Mouse (Mus musculus) stomach, postnatal 0 days (tissue): ENCODE measurements at regions not wholly inside any gene's neighbourhood (a gene's known extent, or its start where the extent isn't known, plus 50 kb on each side); places are given as distances from the start of the nearest gene placed in this dataset.

Experiments used
- ATAC-seq: fragments of 200-750 bp; cut with Nextera tagmentation; 2 replicates; pipeline ENCODE4 v1.8.0; 2017; ENCODE audit not compliant: low FRiP score, low TSS enrichment
- DNase-seq: peaks from one replicate; pipeline ENCODE4 v3.0.0-alpha.2; 2016; ENCODE audit warnings: low spot score
- H3K27ac ChIP-seq: fragments of 300-500 bp; sonication (generic); replicated peaks from 2 replicates; pipeline ENCODE4 v1.5.1; 2014; ENCODE audit warnings: mild to moderate bottlenecking, control low read depth
- H3K27me3 ChIP-seq: fragments of 300-500 bp; sonication (generic); 2 replicates; pipeline ENCODE4 v1.6.1; 2014; ENCODE audit warnings: low read length; ENCODE audit not compliant: control insufficient read depth, insufficient read depth
- H3K36me3 ChIP-seq: fragments of 300-500 bp; sonication (generic); 2 replicates; pipeline ENCODE4 v1.6.1; 2014; ENCODE audit warnings: low read length, mixed read lengths; ENCODE audit not compliant: control insufficient read depth, insufficient read depth
- H3K4me1 ChIP-seq: fragments of 300-500 bp; sonication (generic); replicated peaks from 2 replicates; pipeline ENCODE4 v1.6.1; 2014; ENCODE audit warnings: antibody characterized with exemption; ENCODE audit not compliant: control insufficient read depth, insufficient read depth
- H3K4me2 ChIP-seq: fragments of 300-500 bp; sonication (generic); replicated peaks from 2 replicates; pipeline ENCODE4 v1.6.1; 2014; ENCODE audit warnings: low read depth, mild to moderate bottlenecking, control low read depth, moderate library complexity
- H3K4me3 ChIP-seq: fragments of 300-500 bp; sonication (generic); 2 replicates; pipeline ENCODE4 v1.5.1; 2014; ENCODE audit warnings: low read depth, low read length, control low read depth
- H3K9ac ChIP-seq: fragments of 300-500 bp; sonication (generic); 2 replicates; pipeline ENCODE4 v1.6.1; 2014; ENCODE audit warnings: mild to moderate bottlenecking, low read length, control low read depth, mixed read lengths
- H3K9me3 ChIP-seq: fragments of 300-500 bp; sonication (generic); 2 replicates; pipeline ENCODE4 v1.6.1; 2016; ENCODE audit warnings: low read length; ENCODE audit not compliant: control insufficient read depth
- CTCF ChIP-seq: IDR thresholded peaks from 2 replicates; pipeline ENCODE4 v1.5.1; 2016; ENCODE audit warnings: antibody characterized with exemption, low read depth, mild to moderate bottlenecking, moderate library complexity
- EP300 ChIP-seq: optimal IDR thresholded peaks from 2 replicates; pipeline ENCODE3; 2016; ENCODE audit warnings: antibody characterized with exemption
- WGBS: fragments of 180-500 bp; shearing (Covaris S2); extraction: QIAGEN DNeasy Blood & Tissue Kit; methylation state at CpG from one replicate; pipeline ENCODE4 v1.1.7; 2014; 5-methylcytosine and 5-hydroxymethylcytosine counted together

DNA sequence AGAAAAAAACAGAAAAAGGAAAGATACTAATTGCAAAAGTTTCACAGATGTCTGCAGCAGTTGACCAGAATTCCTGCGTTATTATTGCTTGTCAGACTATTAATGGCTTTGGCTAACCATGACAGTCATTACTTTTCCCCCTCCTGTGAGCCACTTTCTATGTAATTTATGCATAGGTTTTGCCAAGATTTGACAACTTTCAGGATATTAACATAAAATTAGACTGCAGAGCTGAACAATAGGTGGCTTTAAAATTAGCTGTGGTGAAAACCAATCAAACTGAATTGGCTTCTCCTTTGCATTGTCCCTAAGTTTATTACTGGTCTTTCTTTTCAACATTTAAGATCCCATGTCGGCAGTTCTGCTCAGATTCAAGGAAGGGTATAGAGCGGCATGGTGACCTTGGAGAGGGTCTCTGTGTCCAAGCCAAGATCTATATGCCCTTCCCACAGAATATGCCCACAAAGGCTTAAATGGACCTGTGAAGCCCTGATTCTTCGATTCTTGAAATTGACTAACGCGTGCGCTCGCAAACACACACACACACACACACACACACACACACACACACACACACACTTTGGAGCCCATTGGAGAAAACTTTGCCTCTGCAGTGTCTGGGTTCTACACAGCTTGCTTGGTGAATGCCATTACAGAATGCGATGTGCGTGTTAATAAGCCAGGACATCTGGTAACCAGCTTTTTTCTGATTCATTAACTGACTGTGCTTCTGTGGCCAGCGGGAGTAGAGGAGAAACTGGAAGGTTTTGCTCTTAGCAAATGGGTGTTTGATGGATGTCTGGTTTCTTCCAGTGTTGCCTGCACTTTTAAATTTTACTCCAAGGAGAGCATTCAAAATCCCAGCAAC, 69.8 kb upstream of the Itga4 start:
- H3K4me2 ChIP-seq: no peak overlapping the region
- H3K27me3 ChIP-seq: no peaks in the 10 kb centered on the region
- no peaks in the 10 kb centered on the region for H3K9me3 ChIP-seq
- H3K4me3 ChIP-seq: no peak overlapping the region
- no peaks in the 10 kb centered on the region for H3K36me3 ChIP-seq
- H3K4me1 ChIP-seq: no peaks in the 10 kb centered on the region
- no peak overlapping the region for H3K27ac ChIP-seq
- ATAC-seq: no peak
- 83% methylated on average over 11 of the region's 11 CpGs for WGBS
- no peak for TF ChIP-seq CTCF
- no peak for TF ChIP-seq EP300
- H3K9ac ChIP-seq: no peak overlapping the region
- DNase-seq: no peak

DNA sequence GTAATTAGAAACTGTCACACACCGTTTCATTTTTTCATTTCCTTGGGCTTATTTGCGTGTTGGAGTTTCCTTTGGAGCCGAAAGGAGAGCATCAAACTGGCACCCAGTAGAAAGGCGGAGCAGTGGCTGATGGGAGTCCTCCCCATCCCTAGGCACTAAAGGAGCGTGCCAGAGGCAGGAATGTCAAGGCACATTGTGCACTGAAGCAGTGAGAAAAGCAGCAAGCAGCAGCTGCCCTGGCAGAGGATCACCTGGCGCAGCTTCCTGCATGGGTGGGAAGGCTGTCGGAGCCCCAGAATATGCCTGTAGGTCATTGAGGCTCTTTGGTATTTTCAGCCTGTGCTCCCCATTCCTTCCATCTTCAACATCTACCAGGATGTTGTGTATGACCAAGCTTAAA, 68.3 kb upstream of the Itga4 start:
- no peaks in the 10 kb centered on the region for H3K4me1 ChIP-seq
- no peak for DNase-seq
- H3K9ac ChIP-seq: no peak overlapping the region
- H3K27ac ChIP-seq: no peak overlapping the region
- WGBS: 91% methylated on average over 7 of the region's 7 CpGs
- no peaks in the 10 kb centered on the region for H3K27me3 ChIP-seq
- TF ChIP-seq CTCF (no peak), EP300 (no peak)
- no peak overlapping the region for H3K4me3 ChIP-seq
- no peak overlapping the region for H3K4me2 ChIP-seq
- H3K9me3 ChIP-seq: no peaks in the 10 kb centered on the region
- no peak for ATAC-seq
- H3K36me3 ChIP-seq: no peaks in the 10 kb centered on the region

DNA sequence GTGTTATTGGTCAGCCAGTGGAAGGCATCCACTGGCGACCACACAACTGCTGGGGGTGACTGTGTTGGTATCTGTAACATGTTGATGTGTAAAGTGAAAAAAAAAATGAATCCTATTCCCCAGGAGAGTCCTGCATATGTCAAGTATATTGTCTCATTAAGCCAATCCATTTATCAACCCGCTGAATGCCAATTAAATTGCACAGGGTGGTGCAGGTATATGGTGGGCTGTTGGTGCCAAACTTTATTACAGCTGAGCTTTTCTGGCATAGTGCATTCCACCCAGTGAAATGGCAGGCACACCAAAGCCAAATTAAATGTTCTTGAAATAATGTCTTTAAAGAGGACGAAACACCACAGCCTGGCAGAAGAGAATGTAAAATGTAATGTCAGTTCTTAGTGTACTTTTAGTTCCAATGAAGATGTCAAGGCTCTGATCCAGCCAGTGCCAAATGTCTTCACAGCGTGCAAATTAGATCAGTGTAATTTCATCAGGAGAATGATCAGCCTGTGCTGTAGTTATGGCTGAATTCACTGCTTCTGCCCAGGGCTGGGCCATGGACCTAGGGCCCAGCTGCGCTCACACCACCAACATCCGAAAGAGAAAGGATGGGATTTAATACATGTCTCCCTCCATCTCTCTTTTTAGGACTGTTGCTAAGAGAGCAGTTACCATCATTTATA, 66.6 kb upstream of the Itga4 start:
- no peaks in the 10 kb centered on the region for H3K4me1 ChIP-seq
- H3K27ac ChIP-seq: no peak overlapping the region
- TF ChIP-seq EP300: no peak
- no peak for TF ChIP-seq CTCF
- no peak overlapping the region for H3K4me2 ChIP-seq
- H3K4me3 ChIP-seq: no peak overlapping the region
- H3K36me3 ChIP-seq: no peaks in the 10 kb centered on the region
- ATAC-seq (no peak), DNase-seq (no peak)
- H3K9me3 ChIP-seq: no peaks in the 10 kb centered on the region
- no peaks in the 10 kb centered on the region for H3K27me3 ChIP-seq
- 87% methylated on average over 6 of the region's 6 CpGs for WGBS
- H3K9ac ChIP-seq: no peak overlapping the region

DNA sequence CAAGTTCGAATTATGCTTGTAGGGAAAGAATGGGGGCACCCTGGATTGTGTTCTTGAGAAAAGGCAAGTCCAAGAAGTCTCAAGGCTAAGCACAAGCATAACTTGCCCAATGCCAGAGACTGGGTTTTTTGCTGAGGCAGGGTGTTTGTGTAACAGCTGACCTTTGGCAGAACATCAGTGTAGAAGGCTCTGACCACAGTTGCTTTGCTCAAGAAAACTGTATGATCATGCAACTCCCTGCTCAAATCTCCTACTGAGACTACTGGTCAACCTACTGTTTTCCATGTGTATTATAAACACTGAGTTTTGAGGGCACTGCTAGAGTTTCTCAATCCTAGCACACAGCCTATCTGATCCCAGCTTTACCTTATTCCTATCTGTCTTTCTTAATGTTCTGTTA, 61.4 kb upstream of the Itga4 start:
- no peaks in the 10 kb centered on the region for H3K36me3 ChIP-seq
- WGBS: 74% methylated on average over 1 of the region's 1 CpGs
- no peak overlapping the region for H3K4me2 ChIP-seq
- no peaks in the 10 kb centered on the region for H3K27me3 ChIP-seq
- H3K4me3 ChIP-seq: no peak overlapping the region
- ATAC-seq (no peak), DNase-seq (no peak)
- 0 out of 2 replicates have a peak, but pooled peaks cover 2% of the 10 kb centered on the region for H3K9me3 ChIP-seq
- H3K27ac ChIP-seq: no peak overlapping the region
- H3K9ac ChIP-seq: no peak overlapping the region
- no peaks in the 10 kb centered on the region for H3K4me1 ChIP-seq
- TF ChIP-seq EP300 (no peak), CTCF (no peak)

DNA sequence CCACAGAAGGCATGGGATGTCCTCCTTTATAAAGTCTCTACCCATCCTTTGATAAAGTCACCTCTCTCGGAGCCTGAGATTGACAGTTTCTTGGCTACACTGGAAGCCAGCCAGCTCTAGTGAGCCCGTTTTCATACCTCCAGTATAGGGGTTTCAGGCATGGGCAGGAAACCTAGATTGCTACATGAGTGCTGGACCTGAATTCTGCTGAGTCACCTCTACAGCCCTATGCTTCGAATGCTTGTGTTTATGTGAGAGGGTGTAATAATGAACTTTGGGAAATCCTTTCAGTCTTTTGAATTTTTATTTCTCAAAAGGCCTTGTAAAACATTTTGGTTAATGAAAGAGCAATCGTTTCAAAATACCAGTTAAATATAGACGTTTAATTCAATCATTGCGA, 53.5 kb upstream of the Itga4 start:
- ATAC-seq (no peak), DNase-seq (no peak)
- no peak overlapping the region for H3K4me2 ChIP-seq
- TF ChIP-seq EP300 (no peak), CTCF (no peak)
- no peaks in the 10 kb centered on the region for H3K27me3 ChIP-seq
- H3K9me3 ChIP-seq: no peaks in the 10 kb centered on the region
- H3K9ac ChIP-seq: no peak overlapping the region
- 61% methylated on average over 6 of the region's 6 CpGs for WGBS
- H3K27ac ChIP-seq: no peak overlapping the region
- no peaks in the 10 kb centered on the region for H3K36me3 ChIP-seq
- no peaks in the 10 kb centered on the region for H3K4me1 ChIP-seq
- no peak overlapping the region for H3K4me3 ChIP-seq
